Mouse (Mus musculus) liver, adult 2 months (tissue): Measurements from ENCODE around the gene Zscan20.

Experiments used
- CTCF ChIP-seq: fragments of 200-500 bp; IDR thresholded peaks from 2 replicates; pipeline ENCODE4 v1.5.1; 2011; ENCODE audit warnings: low read depth, low read length, control low read depth
- POLR2A ChIP-seq: fragments of 200-500 bp; IDR thresholded peaks from 2 replicates; pipeline ENCODE4 v1.6.1; 2011; ENCODE audit warnings: low read length, control low read depth; ENCODE audit not compliant: insufficient read depth; ENCODE audit errors: extremely low read depth

DNA sequence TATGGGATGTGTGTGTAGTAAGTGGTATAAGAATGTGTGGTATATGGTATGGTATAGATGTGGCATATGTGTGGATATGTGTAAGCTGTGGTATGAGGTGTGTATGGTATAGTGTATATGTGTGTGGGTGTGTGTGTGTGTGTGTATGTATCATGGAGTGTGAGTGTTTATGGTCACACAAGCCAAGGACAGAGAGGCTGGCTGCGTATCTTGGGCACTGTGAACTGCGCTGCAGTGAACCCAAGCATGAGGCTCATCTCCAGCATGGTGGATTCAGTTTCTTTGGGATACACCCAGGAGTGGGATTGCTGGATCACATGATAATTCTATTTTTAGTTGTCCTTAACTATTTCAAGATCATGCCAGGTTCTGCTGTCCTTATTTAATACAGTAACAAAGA lies 55.7 kb downstream of the Zscan20 start:
- TF ChIP-seq CTCF (no peak), POLR2A (no peak)
